ENCODE assay signal across 8 mouse cellular contexts in genomic region chr11:24363418-24364364, GRCm38 (mm10).
DNase-seq lines count a peak whose midpoint lies in the region; ATAC-seq lines count a peak whose summit lies in the region.

No protein-coding gene starts in this region.

- no peaks in the 10 kb centered on the region for H3K9me3 ChIP-seq in forebrain, embryonic 12.5 days
- H3K9me3 ChIP-seq in limb, embryonic 13.5 days: no peaks in the 10 kb centered on the region

- peaks cover 30% of the 10 kb centered on the region for H3K4me1 ChIP-seq in forebrain, embryonic 12.5 days
- peaks cover 26% of the 10 kb centered on the region for H3K4me1 ChIP-seq in limb, embryonic 13.5 days

- peak; percentile 27 to 36 for DNase-seq in heart, adult 18-20 months
- DNase-seq in heart, postnatal 4 days: no peak
- DNase-seq in Muller cell, postnatal 12 days (ENCODE audit: inconsistent ontology term): peak; percentile 50
- no peak for DNase-seq in urinary bladder, adult 18-20 months (ENCODE audit: low spot score in 2 of 2)
- DNase-seq in gastrocnemius, postnatal 4 days (ENCODE audit: low spot score in 2 of 2): no peak

- H3K4me2 ChIP-seq in forebrain, embryonic 12.5 days: no peak overlapping the region
- no peak overlapping the region for H3K4me2 ChIP-seq in limb, embryonic 13.5 days (replicated peaks)

- peak; percentile 78 for ATAC-seq in forebrain, embryonic 12.5 days (ENCODE audit: low FRiP score)
- ATAC-seq in limb, embryonic 13.5 days (ENCODE audit: low FRiP score, low read depth): peak; percentile 36
- no peak for ATAC-seq in activated CD4-positive, CD25-positive, alpha-beta regulatory T cell, adult 4 months

- H3K27me3 ChIP-seq in forebrain, embryonic 12.5 days: 0 out of 2 replicates have a peak, but pooled peaks cover 8% of the 10 kb centered on the region
- no peaks in the 10 kb centered on the region for H3K27me3 ChIP-seq in limb, embryonic 13.5 days

- WGBS in forebrain, embryonic 12.5 days: 54% methylated on average over 9 of the region's 9 CpGs
- 40% methylated on average over 9 of the region's 9 CpGs for WGBS in limb, embryonic 13.5 days

- no peak overlapping the region for H3K9ac ChIP-seq in forebrain, embryonic 12.5 days
- H3K9ac ChIP-seq in limb, embryonic 13.5 days: no peak overlapping the region

- 0 out of 2 replicates have a peak overlapping the region, but pooled peaks have one; percentile 25 for H3K27ac ChIP-seq in forebrain, embryonic 12.5 days
- H3K27ac ChIP-seq in limb, embryonic 13.5 days: no peak overlapping the region

- H3K36me3 ChIP-seq in forebrain, embryonic 12.5 days (replicated peaks): no peaks in the 10 kb centered on the region
- no peaks in the 10 kb centered on the region for H3K36me3 ChIP-seq in limb, embryonic 13.5 days

- H3K4me3 ChIP-seq in forebrain, embryonic 12.5 days (replicated peaks): no peak overlapping the region
- H3K4me3 ChIP-seq in limb, embryonic 13.5 days: no peak overlapping the region

Comparison
In these comparisons a context has a peak if more than half of its experiments do, and no peak if none do; other contexts are left out.
1. DNase-seq: peak in heart, adult 18-20 months (2 of 2) and Muller cell, postnatal 12 days (single experiment); none in heart, postnatal 4 days (single experiment), urinary bladder, adult 18-20 months (0 of 2) and gastrocnemius, postnatal 4 days (0 of 2).